12 mouse cellular contexts compared by ENCODE assay signal in the genomic region with DNA sequence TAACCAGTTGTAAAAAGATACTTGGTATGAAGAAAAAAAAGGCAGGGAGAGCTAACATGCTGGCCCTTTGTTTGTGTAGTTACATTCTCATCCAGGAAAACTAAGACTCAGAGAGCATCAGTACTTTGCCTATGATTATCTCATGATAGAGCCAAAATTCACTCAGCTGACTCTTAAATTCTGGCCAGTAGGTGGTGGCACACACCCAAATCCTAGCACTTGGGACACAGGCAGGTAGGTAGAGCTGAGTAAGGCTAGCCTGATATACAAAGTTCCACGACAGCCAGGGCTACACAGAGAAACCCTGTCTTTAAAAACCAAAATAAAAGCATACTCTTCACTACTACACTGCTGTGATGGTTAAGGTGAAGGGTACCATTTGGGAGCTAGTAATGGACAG. TPM values are rescaled to one million over a fixed set of nuclear protein-coding genes. Genes with fewer than 3 reads are reported as not detected.
DNase-seq lines count a peak whose midpoint lies in the region; ATAC-seq and TF ChIP-seq lines count a peak whose summit lies in the region.
"Had no signal": no experiment of that assay in that cellular context is flagged by ENCODE, and none has a peak within 500 bp of the region (broad histone marks: within the 10 kb centered on the region; RNA-seq: fewer than 3 reads in every experiment).

No protein-coding gene starts in this region.

- DNase-seq in heart, adult 11 months, result peak; percentile 78
- no peak for DNase-seq in heart, embryonic 10.5 days (ENCODE audit: low spot score)
- peak; percentile 6 for DNase-seq in midbrain, postnatal 0 days (ENCODE audit: low spot score)
- DNase-seq in midbrain, embryonic 10.5 days (ENCODE audit: low spot score), result no peak
- peak; percentile 68 to 70 for DNase-seq in cerebellum, postnatal 14 days
- no peak for DNase-seq in stomach, postnatal 0 days (ENCODE audit: low spot score)
- DNase-seq in right cerebral cortex, postnatal 4 days, result no peak
- DNase-seq: gastrocnemius, postnatal 14 days had no signal

- no peaks in the 10 kb centered on the region for H3K9me3 ChIP-seq in heart, embryonic 10.5 days
- no peaks in the 10 kb centered on the region for H3K9me3 ChIP-seq in midbrain, postnatal 0 days (ENCODE audit: low read length)
- H3K9me3 ChIP-seq in midbrain, embryonic 10.5 days (replicated peaks), result no peaks in the 10 kb centered on the region
- no peaks in the 10 kb centered on the region for H3K9me3 ChIP-seq in stomach, postnatal 0 days (ENCODE audit: control insufficient read depth, low read length)
- H3K9me3 ChIP-seq: hindbrain, embryonic 12.5 days; limb, embryonic 15.5 days had no signal

- H3K4me1 ChIP-seq in heart, embryonic 10.5 days, result peaks cover 4% of the 10 kb centered on the region
- H3K4me1 ChIP-seq in midbrain, postnatal 0 days (ENCODE audit: insufficient read depth, low read length), result peaks cover 6% of the 10 kb centered on the region
- peaks cover 20% of the 10 kb centered on the region for H3K4me1 ChIP-seq in midbrain, embryonic 10.5 days
- no peaks in the 10 kb centered on the region for H3K4me1 ChIP-seq in stomach, postnatal 0 days (replicated peaks; ENCODE audit: control insufficient read depth, insufficient read depth)

- peaks cover 66% of the 10 kb centered on the region for H3K36me3 ChIP-seq in heart, embryonic 10.5 days
- peaks cover 32% of the 10 kb centered on the region for H3K36me3 ChIP-seq in midbrain, postnatal 0 days (ENCODE audit: insufficient read depth, low read length)
- H3K36me3 ChIP-seq in midbrain, embryonic 10.5 days, result peaks cover 95% of the 10 kb centered on the region
- H3K36me3 ChIP-seq in stomach, postnatal 0 days (ENCODE audit: control insufficient read depth, insufficient read depth, low read length), result peaks cover 11% of the 10 kb centered on the region

- TF ChIP-seq EP300 in stomach, postnatal 0 days (optimal IDR thresholded peaks at IDR 0.05), result no peak

- H3K4me2 ChIP-seq in midbrain, postnatal 0 days (ENCODE audit: low read depth, low read length, poor library complexity, severe bottlenecking), result no peak overlapping the region
- no peak overlapping the region for H3K4me2 ChIP-seq in stomach, postnatal 0 days (replicated peaks; ENCODE audit: low read depth)
- H3K4me2 ChIP-seq: hindbrain, embryonic 12.5 days; limb, embryonic 15.5 days had no signal

- H3K4me3 ChIP-seq in heart, embryonic 10.5 days, result no peak overlapping the region
- no peak overlapping the region for H3K4me3 ChIP-seq in midbrain, postnatal 0 days (ENCODE audit: low read depth, low read length)
- H3K4me3 ChIP-seq in midbrain, embryonic 10.5 days, result no peak overlapping the region
- no peak overlapping the region for H3K4me3 ChIP-seq in stomach, postnatal 0 days (ENCODE audit: low read depth, low read length)
- H3K4me3 ChIP-seq: hindbrain, embryonic 12.5 days; limb, embryonic 15.5 days had no signal

- H3K9ac ChIP-seq in midbrain, postnatal 0 days (replicated peaks; ENCODE audit: low read length, poor library complexity, severe bottlenecking), result no peak overlapping the region
- no peak overlapping the region for H3K9ac ChIP-seq in stomach, postnatal 0 days (ENCODE audit: low read length)
- H3K9ac ChIP-seq: hindbrain, embryonic 12.5 days; limb, embryonic 15.5 days had no signal

- WGBS in heart, embryonic 10.5 days, result 83% methylated on average over 1 of the region's 1 CpGs
- WGBS in midbrain, postnatal 0 days, result 52% methylated on average over 1 of the region's 1 CpGs
- 62% methylated on average over 1 of the region's 1 CpGs for WGBS in midbrain, embryonic 10.5 days
- WGBS in stomach, postnatal 0 days, result 46% methylated on average over 1 of the region's 1 CpGs

- H3K27ac ChIP-seq in heart, embryonic 10.5 days, result no peak overlapping the region
- no peak overlapping the region for H3K27ac ChIP-seq in midbrain, postnatal 0 days (ENCODE audit: low read depth, low read length)
- no peak overlapping the region for H3K27ac ChIP-seq in midbrain, embryonic 10.5 days (replicated peaks)
- no peak overlapping the region for H3K27ac ChIP-seq in stomach, postnatal 0 days (replicated peaks)
- H3K27ac ChIP-seq: hindbrain, embryonic 12.5 days; limb, embryonic 15.5 days had no signal

- no peaks in the 10 kb centered on the region for H3K27me3 ChIP-seq in heart, embryonic 10.5 days (ENCODE audit: insufficient read depth, poor library complexity, severe bottlenecking)
- H3K27me3 ChIP-seq in midbrain, postnatal 0 days (ENCODE audit: insufficient read depth, low read length), result no peaks in the 10 kb centered on the region
- no peaks in the 10 kb centered on the region for H3K27me3 ChIP-seq in midbrain, embryonic 10.5 days (ENCODE audit: low read depth, poor library complexity, severe bottlenecking)
- no peaks in the 10 kb centered on the region for H3K27me3 ChIP-seq in stomach, postnatal 0 days (ENCODE audit: control insufficient read depth, insufficient read depth, low read length)
- H3K27me3 ChIP-seq: hindbrain, embryonic 12.5 days; limb, embryonic 15.5 days had no signal

- no peak for ATAC-seq in midbrain, postnatal 0 days (ENCODE audit: low FRiP score)
- ATAC-seq in stomach, postnatal 0 days (ENCODE audit: low FRiP score, low TSS enrichment), result no peak
- ATAC-seq in frontal cortex, adult (ENCODE audit: low TSS enrichment), result no peak

- TF ChIP-seq CTCF in midbrain, postnatal 0 days (IDR thresholded peaks at IDR 0.05), result peak; percentile 47
- TF ChIP-seq CTCF in stomach, postnatal 0 days (IDR thresholded peaks at IDR 0.05; ENCODE audit: low read depth), result peak; percentile 54

RNA-seq across cellular contexts. Expression of a gene that starts 6.6 kb away (rescaled TPM):
- polyA plus RNA-seq in heart, embryonic 10.5 days (2016; fragmentation: Nextera tagmentation; extraction: Ambion mirVana), result 44.8 and 59.1 TPM in 2 replicates
- total RNA-seq in midbrain, postnatal 0 days (2014; rRNA removed), result 63.2 and 89.1 TPM in 2 replicates
- 88.6 and 89.7 TPM in 2 replicates for polyA plus RNA-seq in midbrain, postnatal 0 days (2015; fragmentation: Nextera tagmentation; extraction: Ambion mirVana)
- 110 and 134 TPM in 2 replicates for polyA plus RNA-seq in midbrain, embryonic 10.5 days (2016; fragmentation: Nextera tagmentation; extraction: Ambion mirVana)
- 17.6 and 19.3 TPM in 2 replicates for polyA plus RNA-seq in stomach, postnatal 0 days (2015; fragmentation: Nextera tagmentation; extraction: Ambion mirVana)

RNA-seq across cellular contexts. Expression of a gene that starts 30.8 kb away (rescaled TPM):
- polyA plus RNA-seq in heart, embryonic 10.5 days (2016; fragmentation: Nextera tagmentation; extraction: Ambion mirVana), result 59.6 and 68.1 TPM in 2 replicates
- total RNA-seq in midbrain, postnatal 0 days (2014; rRNA removed), result 90.5 and 97.4 TPM in 2 replicates
- polyA plus RNA-seq in midbrain, postnatal 0 days (2015; fragmentation: Nextera tagmentation; extraction: Ambion mirVana), result 39.0 and 40.0 TPM in 2 replicates
- polyA plus RNA-seq in midbrain, embryonic 10.5 days (2016; fragmentation: Nextera tagmentation; extraction: Ambion mirVana), result 93.6 and 108 TPM in 2 replicates
- 22.2 and 23.3 TPM in 2 replicates for polyA plus RNA-seq in stomach, postnatal 0 days (2015; fragmentation: Nextera tagmentation; extraction: Ambion mirVana)

RNA-seq across cellular contexts. Expression of a gene that starts 48.5 kb away (rescaled TPM):
- 21.5 and 23.0 TPM in 2 replicates for polyA plus RNA-seq in heart, embryonic 10.5 days (2016; fragmentation: Nextera tagmentation; extraction: Ambion mirVana)
- 8.1 and 22.3 TPM in 2 replicates for total RNA-seq in midbrain, postnatal 0 days (2014; rRNA removed)
- 12.6 and 17.9 TPM in 2 replicates for polyA plus RNA-seq in midbrain, postnatal 0 days (2015; fragmentation: Nextera tagmentation; extraction: Ambion mirVana)
- polyA plus RNA-seq in midbrain, embryonic 10.5 days (2016; fragmentation: Nextera tagmentation; extraction: Ambion mirVana), result 35.3 and 37.6 TPM in 2 replicates
- 16.0 and 19.1 TPM in 2 replicates for polyA plus RNA-seq in stomach, postnatal 0 days (2015; fragmentation: Nextera tagmentation; extraction: Ambion mirVana)

RNA-seq across cellular contexts. Expression of a gene that starts 48.6 kb away (rescaled TPM):
- 78.0 and 92.7 TPM in 2 replicates for polyA plus RNA-seq in heart, embryonic 10.5 days (2016; fragmentation: Nextera tagmentation; extraction: Ambion mirVana)
- 41.5 and 43.8 TPM in 2 replicates for total RNA-seq in midbrain, postnatal 0 days (2014; rRNA removed)
- 37.9 and 38.4 TPM in 2 replicates for polyA plus RNA-seq in midbrain, postnatal 0 days (2015; fragmentation: Nextera tagmentation; extraction: Ambion mirVana)
- 136 TPM in 2 replicates for polyA plus RNA-seq in midbrain, embryonic 10.5 days (2016; fragmentation: Nextera tagmentation; extraction: Ambion mirVana)
- 21.9 and 24.2 TPM in 2 replicates for polyA plus RNA-seq in stomach, postnatal 0 days (2015; fragmentation: Nextera tagmentation; extraction: Ambion mirVana)

RNA-seq across cellular contexts. Expression of a gene that starts 51.9 kb away (rescaled TPM):
- polyA plus RNA-seq in heart, embryonic 10.5 days (2016; fragmentation: Nextera tagmentation; extraction: Ambion mirVana), result 0.57 and 1.6 TPM in 2 replicates
- total RNA-seq in midbrain, postnatal 0 days (2014; rRNA removed), result 138 and 154 TPM in 2 replicates
- polyA plus RNA-seq in midbrain, postnatal 0 days (2015; fragmentation: Nextera tagmentation; extraction: Ambion mirVana), result 18.9 and 19.7 TPM in 2 replicates
- 8.3 and 14.9 TPM in 2 replicates for polyA plus RNA-seq in midbrain, embryonic 10.5 days (2016; fragmentation: Nextera tagmentation; extraction: Ambion mirVana)
- polyA plus RNA-seq in stomach, postnatal 0 days (2015; fragmentation: Nextera tagmentation; extraction: Ambion mirVana), result 3.5 and 3.6 TPM in 2 replicates
- total RNA-seq: neutrophil, adult 5-6 weeks had no signal

Comparison
In these comparisons a context has a peak if more than half of its experiments do, and no peak if none do; other contexts are left out.
1. DNase-seq: peak in heart, adult 11 months (single experiment), midbrain, postnatal 0 days (single experiment) and cerebellum, postnatal 14 days (2 of 2); none in heart, embryonic 10.5 days (single experiment), midbrain, embryonic 10.5 days (single experiment), stomach, postnatal 0 days (single experiment) and right cerebral cortex, postnatal 4 days (single experiment).